Mouse (Mus musculus) kidney, postnatal 25 days (tissue): ENCODE data around the gene Cisd3.
"Not testable (repeated sequence)": the region's sequence is repeated elsewhere in the genome, so short reads cannot be mapped to it uniquely, and the experiment has no call there.

Source experiments
- DNase-seq, 2 experiments: peaks; one replicate each; pipeline ENCODE4 v3.0.0; 2021; ENCODE audit warnings: mixed read lengths in 2 of 2

The Cisd3 gene

GRCm38 (mm10) chr11:97689861-97690260, 4.2 kb downstream of the Cisd3 start:
- peak in 1 of 2 experiments; percentile 69 for DNase-seq

GRCm38 (mm10) chr11:97694435-97694834, 8.8 kb downstream of the Cisd3 start:
- DNase-seq = no peak

GRCm38 (mm10) chr11:97694921-97695711, 9.5 kb downstream of the Cisd3 start:
- peak in 1 of 2 experiments; percentile 62 for DNase-seq

GRCm38 (mm10) chr11:97695712-97696401, 10.2 kb downstream of the Cisd3 start:
- DNase-seq = no peak

GRCm38 (mm10) chr11:97696669-97697068, 11.0 kb downstream of the Cisd3 start:
- no peak for DNase-seq

- no peak for DNase-seq
Measured at GRCm38 (mm10) chr11:97697199-97697890, 11.7 kb downstream of the Cisd3 start.

- DNase-seq = no peak
Measured at GRCm38 (mm10) chr11:97697891-97698529, 12.4 kb downstream of the Cisd3 start.

GRCm38 (mm10) chr11:97698741-97699611, 13.3 kb downstream of the Cisd3 start:
- DNase-seq = peak; percentile 83 to 93

GRCm38 (mm10) chr11:97699626-97700002, 14.0 kb downstream of the Cisd3 start:
- DNase-seq = peak; percentile 96 to 99

GRCm38 (mm10) chr11:97700003-97700745, 14.5 kb downstream of the Cisd3 start, which contains the start of gene Pcgf2:
Gene Pcgf2, minus strand, starts transcription at chr11:97700497.
- peak; percentile 87 to 92 for DNase-seq

GRCm38 (mm10) chr11:97700746-97701580, 15.3 kb downstream of the Cisd3 start:
- peak in 1 of 2 experiments; percentile 39 for DNase-seq

- no peak for DNase-seq
Measured at GRCm38 (mm10) chr11:97701581-97702392, 16.2 kb downstream of the Cisd3 start.

- DNase-seq = peak; percentile 89
Measured at GRCm38 (mm10) chr11:97702393-97702745, 16.7 kb downstream of the Cisd3 start.

- DNase-seq = peak; percentile 100
Measured at GRCm38 (mm10) chr11:97703039-97703826, 17.6 kb downstream of the Cisd3 start, which contains the start of gene Psmb3. Gene Psmb3, plus strand, starts transcription at chr11:97703399.

- not testable (repeated sequence) for DNase-seq
Measured at GRCm38 (mm10) chr11:97710067-97710466, 24.4 kb downstream of the Cisd3 start.

- DNase-seq = no peak
Measured at GRCm38 (mm10) chr11:97711200-97711900, 25.7 kb downstream of the Cisd3 start.

GRCm38 (mm10) chr11:97712286-97712685, 26.7 kb downstream of the Cisd3 start:
- DNase-seq = no peak

- DNase-seq = no peak
Measured at GRCm38 (mm10) chr11:97713896-97714295, 28.3 kb downstream of the Cisd3 start.
